9 mouse cellular contexts compared by ENCODE assay signal in the genomic region with DNA sequence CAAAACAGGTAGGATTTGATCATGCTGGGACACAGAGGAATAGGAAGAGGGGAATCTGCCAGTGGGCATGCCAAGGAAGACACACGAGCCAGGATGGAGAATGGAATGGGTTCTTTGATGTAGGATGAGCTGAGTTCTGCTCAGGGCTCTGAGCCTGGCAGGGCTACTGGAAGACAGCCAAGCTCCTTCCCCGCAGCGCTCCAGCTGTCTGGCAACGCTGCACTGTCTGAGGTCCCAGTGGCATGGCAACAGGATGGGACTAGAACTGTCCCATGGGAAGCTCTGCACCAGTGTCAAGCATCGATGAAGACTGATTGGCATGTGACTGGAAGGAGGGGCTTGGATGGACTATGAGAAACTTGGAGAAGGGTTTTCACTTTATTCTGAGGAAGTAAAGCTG.
DNase-seq lines count a peak whose midpoint lies in the region; ATAC-seq and TF ChIP-seq lines count a peak whose summit lies in the region.
"Had no signal": no experiment of that assay in that cellular context is flagged by ENCODE, and none has a peak within 500 bp of the region (broad histone marks: within the 10 kb centered on the region; RNA-seq: fewer than 3 reads in every experiment).

No protein-coding gene starts in this region.

- intact Hi-C loops in left cerebral cortex, adult 2 months (cut with DNase I), result loop anchor here (2.0 to 5.0 kb wide), 2 partner anchors 45 to 350 kb away; no protein-coding TSS in a partner anchor

- no peaks in the 10 kb centered on the region for H3K36me3 ChIP-seq in forebrain, embryonic 14.5 days (ENCODE audit: control insufficient read depth, insufficient read depth, low read length)
- H3K36me3 ChIP-seq in forebrain, embryonic 12.5 days (replicated peaks), result no peaks in the 10 kb centered on the region
- no peaks in the 10 kb centered on the region for H3K36me3 ChIP-seq in forebrain, postnatal 0 days (ENCODE audit: insufficient read depth)

- H3K9me3 ChIP-seq in forebrain, embryonic 14.5 days (replicated peaks; ENCODE audit: control insufficient read depth, low read length), result no peaks in the 10 kb centered on the region
- H3K9me3 ChIP-seq in forebrain, embryonic 12.5 days, result no peaks in the 10 kb centered on the region
- H3K9me3 ChIP-seq in forebrain, postnatal 0 days (ENCODE audit: low read length), result no peaks in the 10 kb centered on the region

- no peak overlapping the region for H3K27ac ChIP-seq in forebrain, embryonic 14.5 days (ENCODE audit: low read depth, low read length)
- H3K27ac ChIP-seq in forebrain, embryonic 12.5 days, result no peak overlapping the region
- no peak overlapping the region for H3K27ac ChIP-seq in forebrain, postnatal 0 days (ENCODE audit: low read depth, low read length)
- peak overlapping the region; percentile 36; the same call in 1 of the 2 replicates for H3K27ac ChIP-seq in left cerebral cortex, adult 2 months

- H3K4me3 ChIP-seq in forebrain, embryonic 14.5 days (ENCODE audit: low read depth, low read length), result no peak overlapping the region
- H3K4me3 ChIP-seq in forebrain, embryonic 12.5 days (replicated peaks), result no peak overlapping the region
- no peak overlapping the region for H3K4me3 ChIP-seq in forebrain, postnatal 0 days (ENCODE audit: low read depth, low read length)
- H3K4me3 ChIP-seq in left cerebral cortex, adult 2 months, result no peak overlapping the region

- peak; percentile 73 for DNase-seq in forebrain, embryonic 14.5 days (ENCODE audit: low spot score)
- DNase-seq in MN1 (ENCODE audit: low spot score), result peak; percentile 81
- DNase-seq in forebrain, postnatal 0 days, result peak; percentile 71
- DNase-seq in left cerebral cortex, adult 2 months (ENCODE audit: extremely low spot score in 1 of 2, low spot score in 2 of 2), result peak; percentile 36 to 38
- DNase-seq in right cerebral cortex, postnatal 4 days, result peak; percentile 43
- no peak for DNase-seq in urinary bladder, postnatal 10 days (ENCODE audit: low spot score)

- TF ChIP-seq CTCF in forebrain, postnatal 0 days (IDR thresholded peaks at IDR 0.05; ENCODE audit: low read depth), result no peak
- no peak for TF ChIP-seq CTCF in left cerebral cortex, adult 2 months (IDR thresholded peaks at IDR 0.05)

- no peak overlapping the region for H3K4me2 ChIP-seq in forebrain, embryonic 14.5 days (ENCODE audit: low read length)
- no peak overlapping the region for H3K4me2 ChIP-seq in forebrain, embryonic 12.5 days
- H3K4me2 ChIP-seq in forebrain, postnatal 0 days (ENCODE audit: low read depth), result no peak overlapping the region

- H3K9ac ChIP-seq in forebrain, embryonic 14.5 days (ENCODE audit: low read length), result no peak overlapping the region
- no peak overlapping the region for H3K9ac ChIP-seq in forebrain, embryonic 12.5 days
- H3K9ac ChIP-seq in forebrain, postnatal 0 days, result no peak overlapping the region

- WGBS in forebrain, embryonic 14.5 days, result 30% methylated on average over 5 of the region's 5 CpGs
- 65% methylated on average over 5 of the region's 5 CpGs for WGBS in forebrain, embryonic 12.5 days
- 25% methylated on average over 5 of the region's 5 CpGs for WGBS in forebrain, postnatal 0 days

- ATAC-seq in forebrain, embryonic 14.5 days, result peak; percentile 86; the same call in 1 of the 2 replicates
- ATAC-seq in forebrain, embryonic 12.5 days (ENCODE audit: low FRiP score), result no peak
- ATAC-seq in forebrain, postnatal 0 days, result peak; percentile 92
- no peak for ATAC-seq in megakaryocyte progenitor cell, adult 5-6 weeks (replicated peaks; ENCODE audit: poor library complexity)

- no peaks in the 10 kb centered on the region for H3K27me3 ChIP-seq in forebrain, embryonic 14.5 days (replicated peaks; ENCODE audit: control insufficient read depth, insufficient read depth, low read length)
- H3K27me3 ChIP-seq in forebrain, embryonic 12.5 days, result no peaks in the 10 kb centered on the region
- H3K27me3 ChIP-seq in forebrain, postnatal 0 days (ENCODE audit: insufficient read depth, low read length), result no peaks in the 10 kb centered on the region
- H3K27me3 ChIP-seq: CH12.LX had no signal

- H3K4me1 ChIP-seq in forebrain, embryonic 14.5 days (ENCODE audit: control insufficient read depth, insufficient read depth, low read length), result peaks cover 13% of the 10 kb centered on the region
- 0 out of 2 replicates have a peak, but pooled peaks cover 7% of the 10 kb centered on the region for H3K4me1 ChIP-seq in forebrain, embryonic 12.5 days
- H3K4me1 ChIP-seq in forebrain, postnatal 0 days (ENCODE audit: insufficient read depth), result no peaks in the 10 kb centered on the region; the same call in 1 of the 2 replicates

Comparison
In these comparisons a context has a peak if more than half of its experiments do, and no peak if none do; other contexts are left out.
1. ATAC-seq: peak in forebrain, embryonic 14.5 days (single experiment) and forebrain, postnatal 0 days (single experiment); none in forebrain, embryonic 12.5 days (single experiment) and megakaryocyte progenitor cell, adult 5-6 weeks (single experiment).